Mouse (Mus musculus) macrophage (primary cell): Measurements from ENCODE around the gene Sgip1. TPM values are rescaled to one million over a fixed set of nuclear protein-coding genes. Genes with fewer than 3 reads are reported as not detected.

ENCODE experiments used
- H3K27ac ChIP-seq: fragments of 350-480 bp; formaldehyde crosslinking; 2 replicates; pipeline ENCODE4 v1.9.0; 2021
- H3K36me3 ChIP-seq: fragments of 350-480 bp; formaldehyde crosslinking; 2 replicates; pipeline ENCODE4 v1.9.0; 2021; ENCODE audit errors: inconsistent target
- H3K4me3 ChIP-seq: fragments of 350-480 bp; formaldehyde crosslinking; 2 replicates; pipeline ENCODE4 v1.9.0; 2021; ENCODE audit errors: inconsistent target
- H3K79me2 ChIP-seq: fragments of 350-480 bp; formaldehyde crosslinking; 2 replicates; pipeline ENCODE4 v1.9.0; 2021; ENCODE audit errors: inconsistent target
- WGBS: methylation state at CpG from one replicate; pipeline ENCODE4 v1.1.7; 2026; ENCODE audit warnings: inconsistent platforms; ENCODE audit not compliant: missing documents; 5-methylcytosine and 5-hydroxymethylcytosine counted together
- polyA plus RNA-seq: library from polyadenylated mRNA; stranded (reverse); fragments of 250-400 nt; gene quantifications from 3 replicates; pipeline ENCODE4 v1.2.4, GENCODE M21; 2018; ENCODE audit warnings: inconsistent platforms

The Sgip1 gene
- polyA plus RNA-seq, 1 experiment from 2014 or later: 0.33 TPM

DNA sequence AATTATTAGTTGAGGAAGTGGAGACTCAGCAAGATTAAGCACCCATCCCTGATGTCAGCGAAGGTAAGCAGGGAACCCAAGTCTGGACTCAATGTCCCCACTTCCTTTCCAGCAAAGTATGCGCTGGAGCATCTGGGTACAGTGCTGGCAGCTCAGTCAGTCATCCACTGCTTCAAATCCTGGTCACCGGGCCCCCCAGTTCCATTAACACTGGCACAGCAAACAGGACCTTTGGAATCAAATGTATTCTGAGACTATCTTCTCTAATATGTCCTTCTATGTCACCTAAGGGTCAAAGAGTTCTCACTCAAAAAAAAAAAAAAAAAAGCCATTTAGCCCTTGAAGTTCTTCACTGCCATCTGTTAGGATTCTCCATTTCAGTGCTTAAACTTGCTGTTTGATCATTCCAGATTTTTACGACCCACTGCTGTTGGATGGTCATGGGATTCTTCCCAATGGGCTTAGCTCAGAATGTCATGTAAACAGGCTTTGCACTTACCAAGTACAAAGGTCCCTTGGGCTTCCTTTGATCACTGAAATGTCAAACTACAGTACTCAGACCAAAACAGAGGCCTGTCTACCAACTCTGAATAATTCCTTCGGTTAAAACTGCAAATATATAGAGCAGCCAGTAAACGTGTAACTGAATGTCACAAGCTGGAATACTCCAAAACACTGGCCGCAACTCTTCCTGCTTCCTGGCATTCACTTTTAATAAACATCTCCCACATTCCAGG, 99.1 kb downstream of the Sgip1 start:
- no peaks in the 10 kb centered on the region for H3K79me2 ChIP-seq
- no peaks in the 10 kb centered on the region for H3K36me3 ChIP-seq
- no peak overlapping the region for H3K4me3 ChIP-seq
- 88% methylated on average over 7 of the region's 7 CpGs for WGBS
- H3K27ac ChIP-seq: no peak overlapping the region

DNA sequence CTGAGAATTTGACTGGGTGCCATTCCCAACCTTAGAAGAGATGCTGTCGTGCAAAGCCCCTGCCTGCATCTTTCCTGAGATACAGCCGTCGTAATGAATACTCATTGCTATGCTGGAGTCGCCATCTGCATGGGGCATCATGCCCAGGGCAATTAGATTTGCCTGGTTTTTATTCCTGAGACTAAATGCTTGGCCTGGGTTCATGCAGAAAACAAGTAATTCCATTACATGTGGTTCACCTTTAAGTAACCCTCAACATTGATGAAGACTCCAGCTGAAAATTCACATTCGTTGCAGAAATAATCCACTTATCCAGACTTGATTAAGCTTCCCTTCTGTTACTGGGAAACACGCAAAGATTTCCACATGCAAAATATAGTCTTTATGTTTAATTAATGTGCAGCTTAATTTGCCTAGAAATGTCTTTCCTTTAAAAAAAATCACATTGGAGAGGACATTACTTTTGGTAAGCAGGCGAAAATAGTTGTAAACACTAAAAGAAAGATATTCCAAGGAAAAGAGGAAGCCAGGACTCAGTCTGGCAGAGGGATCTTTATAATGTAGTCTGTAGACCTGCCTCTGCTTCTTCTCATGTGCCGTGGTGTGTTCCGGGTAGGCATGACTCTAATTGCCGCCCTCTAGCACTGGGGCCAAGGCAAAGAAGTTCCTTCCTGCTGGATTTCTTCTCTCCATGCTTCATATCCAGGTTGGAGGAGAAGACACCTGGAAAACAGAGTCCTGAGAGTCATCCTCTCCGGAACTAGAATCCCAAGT, 100.0 kb downstream of the Sgip1 start:
- Histone ChIP-seq H3K27ac (no peak overlapping the region), H3K36me3 (no peaks in the 10 kb centered on the region), H3K4me3 (no peak overlapping the region), H3K79me2 (no peaks in the 10 kb centered on the region)
- WGBS: 94% methylated on average over 11 of the region's 11 CpGs

DNA sequence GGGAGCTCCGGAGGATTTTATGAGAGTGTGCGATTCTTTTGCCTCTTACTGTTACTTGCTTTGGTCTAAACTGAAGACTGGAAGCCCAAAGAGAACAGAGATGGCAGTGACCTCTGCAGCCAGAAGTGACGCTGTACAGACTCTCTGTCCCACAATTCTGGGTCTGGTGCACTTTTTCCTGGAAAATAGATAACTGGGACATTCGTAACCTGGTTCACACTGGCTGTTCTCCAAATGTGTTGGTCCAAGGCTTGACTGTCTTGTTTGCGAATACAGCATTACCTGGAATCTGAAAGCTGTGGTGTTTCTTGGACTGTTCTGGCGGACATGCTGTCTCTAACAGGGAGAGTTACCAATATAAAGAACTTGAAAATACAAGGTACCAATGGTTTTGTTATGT, 109.4 kb downstream of the Sgip1 start:
- Histone ChIP-seq H3K27ac (no peak overlapping the region), H3K36me3 (no peaks in the 10 kb centered on the region), H3K4me3 (no peak overlapping the region), H3K79me2 (no peaks in the 10 kb centered on the region)
- 97% methylated on average over 6 of the region's 6 CpGs for WGBS

DNA sequence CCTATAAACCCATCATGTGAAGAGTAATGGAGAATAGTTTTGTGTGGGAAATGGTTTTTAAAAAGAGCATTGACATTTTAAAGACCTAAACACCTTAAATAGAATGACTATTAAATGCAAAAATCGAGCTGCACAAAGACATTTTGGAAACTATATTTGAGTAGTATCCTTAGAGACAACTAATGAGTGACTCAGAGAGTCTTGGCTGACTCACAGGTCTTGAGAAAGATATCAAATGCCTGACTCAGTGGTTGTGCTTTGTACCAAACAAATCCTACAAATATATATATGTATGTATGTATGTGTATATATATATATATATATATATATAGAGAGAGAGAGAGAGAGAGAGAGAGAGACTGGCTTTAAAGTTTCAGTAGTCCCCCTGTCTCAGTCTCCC, 110.1 kb downstream of the Sgip1 start:
- no peak overlapping the region for H3K27ac ChIP-seq
- no peaks in the 10 kb centered on the region for H3K79me2 ChIP-seq
- WGBS: 67% methylated on average over 1 of the region's 1 CpGs
- H3K4me3 ChIP-seq: no peak overlapping the region
- no peaks in the 10 kb centered on the region for H3K36me3 ChIP-seq

DNA sequence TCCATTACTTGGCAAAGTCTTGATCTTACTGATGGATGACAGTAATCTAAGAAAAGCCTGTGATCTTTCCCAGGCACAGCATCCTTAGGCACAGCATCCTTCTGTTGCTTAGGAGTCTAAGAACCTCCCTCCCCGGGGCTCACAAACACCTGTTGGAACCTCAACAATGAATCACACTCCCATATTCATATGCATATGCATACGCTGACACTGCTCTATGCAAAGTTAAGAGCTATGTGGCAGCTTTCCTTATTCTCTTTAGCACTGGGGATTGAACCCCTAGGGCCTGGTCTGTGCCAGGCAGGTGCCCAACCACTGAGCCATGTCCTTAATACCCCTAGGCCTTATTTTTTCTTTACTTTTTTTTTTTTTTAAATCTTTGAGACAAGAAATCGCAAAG, 111.2 kb downstream of the Sgip1 start:
- Histone ChIP-seq H3K36me3 (no peaks in the 10 kb centered on the region), H3K27ac (no peak overlapping the region), H3K79me2 (no peaks in the 10 kb centered on the region), H3K4me3 (no peak overlapping the region)
- WGBS: 94% methylated on average over 3 of the region's 3 CpGs

DNA sequence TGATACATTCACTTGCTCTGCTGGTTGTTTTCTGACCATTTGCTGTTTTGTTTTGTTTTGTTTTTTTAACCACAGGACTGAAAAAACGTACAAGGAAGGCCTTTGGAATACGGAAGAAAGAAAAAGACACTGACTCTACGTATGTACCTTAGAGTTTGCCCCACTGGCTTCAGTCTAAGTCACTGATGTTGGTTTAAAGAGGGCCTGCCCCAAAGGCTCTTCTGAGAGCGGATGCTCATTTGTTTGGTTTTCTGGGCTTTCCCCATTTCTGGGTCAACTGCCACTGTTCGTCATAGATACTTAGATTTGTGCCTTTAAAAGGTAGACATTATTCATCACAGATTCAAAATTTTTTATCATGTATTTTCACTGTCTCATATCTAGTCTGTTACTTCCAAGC, 111.7 kb downstream of the Sgip1 start:
- 99% methylated on average over 5 of the region's 5 CpGs for WGBS
- no peak overlapping the region for H3K27ac ChIP-seq

DNA sequence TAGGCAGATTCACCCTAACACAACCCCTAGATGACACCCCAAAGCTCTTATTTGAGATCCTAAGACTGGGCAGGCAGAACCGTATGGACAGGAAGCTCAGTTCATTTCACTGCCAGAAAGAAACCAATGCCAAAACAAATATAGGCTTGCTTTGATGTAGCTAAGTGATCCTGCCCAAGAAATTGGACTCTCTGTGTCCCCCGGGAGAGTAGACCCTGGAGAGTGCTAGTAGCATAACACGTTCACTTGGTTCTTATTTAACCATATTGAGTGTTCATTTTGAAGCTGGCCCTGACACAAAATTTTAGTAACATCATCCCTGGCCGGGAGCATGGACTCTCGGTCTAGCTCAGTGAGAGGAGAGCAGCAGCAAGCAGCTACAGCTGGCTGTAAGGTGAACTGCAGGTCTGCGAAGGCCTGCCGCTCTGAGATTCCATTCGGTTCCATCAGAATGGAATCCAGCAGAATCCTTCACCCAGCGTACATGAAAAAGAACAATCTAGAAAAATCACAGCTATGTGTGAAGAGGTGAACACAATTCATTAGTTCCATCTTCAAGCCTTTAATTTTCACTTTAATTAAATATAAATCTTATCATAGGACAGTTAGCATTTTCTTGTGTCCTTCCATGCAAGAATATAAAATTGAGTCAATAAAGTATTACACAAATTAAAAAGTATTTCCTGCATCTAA, 112.4 kb downstream of the Sgip1 start:
- Histone ChIP-seq H3K27ac (no peak overlapping the region), H3K36me3 (no peaks in the 10 kb centered on the region), H3K79me2 (no peaks in the 10 kb centered on the region), H3K4me3 (no peak overlapping the region)
- 96% methylated on average over 9 of the region's 9 CpGs for WGBS

More for the DNA sequence above, 111.7 kb downstream of the Sgip1 start:
- no peak overlapping the region for H3K4me3 ChIP-seq
- H3K36me3 ChIP-seq: no peaks in the 10 kb centered on the region
- H3K79me2 ChIP-seq: no peaks in the 10 kb centered on the region

DNA sequence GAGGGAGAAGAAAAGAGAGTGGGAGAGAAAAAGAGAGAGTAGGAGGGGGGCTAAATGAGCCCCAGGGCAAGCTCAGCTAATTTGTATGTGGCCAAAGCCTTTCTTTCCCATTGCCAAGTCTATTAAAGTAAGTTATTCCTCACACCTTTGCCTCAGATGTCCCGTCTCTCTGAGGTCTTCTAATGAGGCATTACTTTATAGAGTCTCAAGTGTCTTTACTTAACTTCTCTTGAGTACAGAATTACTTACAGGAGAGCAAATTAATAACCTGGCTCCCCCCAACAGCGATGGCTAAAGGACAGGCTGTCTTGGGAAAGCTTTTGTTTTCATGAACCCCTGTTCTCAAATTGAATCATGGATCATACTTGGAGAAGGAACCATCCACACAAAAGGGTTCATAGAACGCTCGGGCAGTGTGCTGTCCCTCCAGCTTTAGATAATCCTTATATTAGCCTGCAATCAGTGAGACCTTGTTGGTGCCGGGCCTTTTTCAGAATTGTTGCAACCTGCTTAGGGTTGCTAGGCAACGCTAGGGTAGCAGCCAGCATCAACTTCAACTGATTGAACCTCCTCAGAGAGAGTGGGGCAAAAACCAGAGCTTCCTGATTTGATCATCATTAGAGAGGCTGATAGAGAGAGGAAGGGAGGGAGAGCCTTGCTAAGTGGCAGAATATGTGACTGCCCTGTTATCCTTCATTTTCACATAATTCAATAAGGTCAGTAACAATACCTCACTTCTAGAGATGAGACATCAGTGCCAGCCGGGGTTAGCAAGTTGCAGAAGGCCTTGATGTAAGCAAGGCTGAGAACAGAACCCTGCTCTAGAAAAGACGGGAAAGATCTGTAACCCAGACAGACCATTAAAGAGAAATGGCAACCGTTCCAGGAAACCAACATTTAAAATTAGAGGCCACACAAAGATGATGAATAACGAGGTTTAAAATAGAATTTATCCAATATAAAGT, 114.1 kb downstream of the Sgip1 start:
- Histone ChIP-seq H3K79me2 (no peaks in the 10 kb centered on the region), H3K4me3 (no peak overlapping the region), H3K36me3 (no peaks in the 10 kb centered on the region), H3K27ac (no peak overlapping the region)
- 80% methylated on average over 9 of the region's 10 CpGs for WGBS

DNA sequence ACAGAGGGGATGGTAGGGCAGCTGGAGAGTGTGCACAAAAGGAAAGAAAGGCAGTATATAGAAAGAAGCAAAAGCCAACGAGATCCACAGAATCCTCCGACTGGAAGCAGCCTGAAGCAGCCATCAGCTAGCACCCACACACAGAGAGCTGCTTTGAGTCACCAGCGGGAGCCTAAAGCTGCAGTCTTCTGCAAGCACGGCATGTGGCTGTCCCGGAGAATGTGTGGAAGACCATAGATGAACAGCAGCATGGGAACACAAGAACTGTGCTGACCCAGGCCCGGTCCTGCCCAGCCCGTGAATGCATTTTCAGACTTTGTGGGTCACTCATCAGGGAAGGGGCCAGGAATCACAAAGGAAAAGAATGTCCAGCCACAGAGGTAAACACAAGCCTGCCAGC, 115.0 kb downstream of the Sgip1 start:
- Histone ChIP-seq H3K36me3 (no peaks in the 10 kb centered on the region), H3K79me2 (no peaks in the 10 kb centered on the region), H3K4me3 (no peak overlapping the region), H3K27ac (no peak overlapping the region)
- WGBS: 91% methylated on average over 7 of the region's 7 CpGs

DNA sequence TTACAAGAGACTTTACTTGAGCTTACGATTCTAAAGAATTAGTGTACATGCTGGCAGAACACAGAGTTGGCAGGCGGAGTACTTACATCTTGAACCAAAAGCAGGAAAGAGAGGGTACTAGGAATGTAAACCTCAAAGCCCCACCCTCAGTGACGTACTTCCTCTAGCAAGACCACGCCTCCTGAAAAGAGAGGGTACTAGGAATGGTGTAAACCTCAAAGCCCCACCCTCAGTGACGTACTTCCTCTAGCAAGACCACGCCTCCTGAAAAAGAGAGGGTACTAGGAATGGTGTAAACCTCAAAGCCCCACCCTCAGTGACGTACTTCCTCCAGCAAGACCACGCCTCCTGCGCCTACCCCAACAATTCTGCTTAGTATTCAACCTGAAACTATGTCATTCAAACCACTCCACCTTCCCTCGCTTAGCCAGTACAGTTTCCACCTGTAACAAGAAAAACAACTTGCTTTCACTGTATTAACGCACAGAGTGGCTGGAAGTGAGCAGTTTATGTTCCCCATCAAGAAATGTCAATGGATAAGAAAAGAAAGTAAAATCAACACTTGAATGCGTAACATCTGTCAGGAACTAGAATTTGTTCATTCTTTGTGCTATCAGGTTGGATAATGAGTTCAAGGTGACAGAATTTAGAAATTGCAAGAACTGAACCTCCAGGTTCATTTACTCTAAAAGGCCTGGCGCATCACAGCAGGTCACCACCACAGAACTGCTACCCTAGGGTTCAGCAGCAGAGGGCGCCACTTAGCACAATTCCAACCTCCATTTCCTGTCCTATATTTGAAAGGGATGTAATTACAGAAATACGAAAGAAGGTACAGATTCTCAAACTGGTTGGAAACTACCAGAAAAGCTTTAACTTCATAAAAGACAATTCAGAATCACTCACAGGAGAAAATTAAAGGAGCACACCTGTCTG, 118.4 kb downstream of the Sgip1 start:
- 89% methylated on average over 13 of the region's 15 CpGs for WGBS
- no peaks in the 10 kb centered on the region for H3K79me2 ChIP-seq
- H3K27ac ChIP-seq: no peak overlapping the region
- no peaks in the 10 kb centered on the region for H3K36me3 ChIP-seq
- H3K4me3 ChIP-seq: no peak overlapping the region

DNA sequence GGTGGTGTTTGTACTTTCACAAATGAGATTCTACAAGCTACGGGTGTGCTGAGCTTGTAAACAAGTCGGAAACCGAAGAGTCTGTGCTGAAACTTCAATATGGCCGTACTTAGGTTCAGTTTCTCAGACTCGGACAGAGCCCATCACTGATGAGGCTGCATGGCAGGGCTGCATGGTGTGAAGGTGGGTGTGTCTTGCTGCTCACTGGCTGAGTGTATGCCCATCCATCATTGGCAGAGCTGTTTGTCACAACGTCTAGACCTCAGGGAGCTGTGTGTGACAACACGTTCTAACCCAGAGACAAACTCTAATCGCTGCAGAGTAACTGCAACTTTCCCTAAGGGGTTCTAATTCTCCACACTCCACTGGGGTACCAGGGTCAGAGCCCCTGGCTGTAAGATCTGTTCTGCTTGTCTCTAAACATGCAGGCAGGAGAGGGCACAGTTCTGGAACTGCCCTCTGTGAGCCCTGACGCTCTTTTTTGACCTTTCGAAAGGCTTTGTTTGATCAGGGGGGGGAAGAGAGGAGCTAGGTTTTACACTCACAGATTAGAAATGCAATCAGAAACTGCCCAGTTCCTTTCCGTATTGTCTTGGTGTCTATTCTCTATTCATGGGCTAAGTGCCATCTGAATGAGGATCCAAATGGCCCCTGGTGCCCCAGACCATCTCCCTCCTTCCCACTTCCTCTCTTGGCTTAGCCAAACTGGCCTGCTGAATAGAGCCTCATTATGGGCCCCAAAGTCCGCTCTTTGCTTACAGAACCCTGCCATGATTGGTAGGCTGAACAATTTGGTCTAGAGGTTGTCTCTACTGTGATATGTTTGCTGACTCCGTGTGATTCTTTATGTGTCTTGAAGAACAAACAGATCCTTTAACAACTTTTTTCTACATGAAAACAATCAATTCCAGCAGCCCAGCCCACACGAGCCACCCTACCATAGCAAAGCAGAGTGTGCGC, 121.9 kb downstream of the Sgip1 start:
- WGBS: 87% methylated on average over 13 of the region's 15 CpGs
- Histone ChIP-seq H3K27ac (no peak overlapping the region), H3K36me3 (no peaks in the 10 kb centered on the region), H3K4me3 (no peak overlapping the region), H3K79me2 (no peaks in the 10 kb centered on the region)

DNA sequence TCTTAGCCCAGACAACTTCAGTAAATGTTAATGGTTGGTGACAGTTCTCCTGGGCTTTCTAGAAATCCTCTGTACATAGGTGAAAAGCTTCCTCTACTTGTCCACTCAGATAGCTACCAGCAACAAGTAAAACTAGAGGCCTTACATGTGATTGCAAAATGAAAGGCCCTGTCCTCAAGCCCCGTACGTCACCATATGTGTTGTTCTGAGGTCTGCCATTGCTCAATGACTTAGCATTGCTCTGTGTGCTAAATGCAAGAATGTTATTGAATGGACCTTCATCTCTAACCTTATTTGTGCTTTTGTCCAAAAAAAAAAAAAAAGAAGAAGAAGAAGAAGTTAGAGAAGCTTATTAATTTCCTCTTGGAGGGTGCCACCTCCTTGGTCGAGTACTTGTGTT, 125.4 kb downstream of the Sgip1 start:
- Histone ChIP-seq H3K79me2 (no peaks in the 10 kb centered on the region), H3K4me3 (no peak overlapping the region), H3K36me3 (no peaks in the 10 kb centered on the region), H3K27ac (no peak overlapping the region)
- 38% methylated on average over 3 of the region's 3 CpGs for WGBS
